Mouse (Mus musculus) lung, postnatal 0 days (tissue): ENCODE results near the gene Bloc1s2. TPM values are rescaled to one million over a fixed set of nuclear protein-coding genes. Genes with fewer than 3 reads are reported as not detected.

Source experiments
- ATAC-seq: fragments of 200-750 bp; cut with Nextera tagmentation; 2 replicates; pipeline ENCODE4 v1.8.0; 2017; ENCODE audit warnings: moderate library complexity
- DNase-seq: peaks from one replicate; pipeline ENCODE4 v3.0.0-alpha.2; 2016; ENCODE audit warnings: low spot score
- H3K27ac ChIP-seq: fragments of 300-500 bp; sonication (generic); 2 replicates; pipeline ENCODE4 v1.5.1; 2014; ENCODE audit warnings: antibody characterized with exemption, mild to moderate bottlenecking, low read length, mixed read lengths
- H3K27me3 ChIP-seq: fragments of 300-500 bp; sonication (generic); replicated peaks from 2 replicates; pipeline ENCODE4 v1.6.1; 2014; ENCODE audit warnings: low read length, mixed read lengths; ENCODE audit not compliant: insufficient read depth
- H3K36me3 ChIP-seq: fragments of 300-500 bp; sonication (generic); 2 replicates; pipeline ENCODE4 v1.6.1; 2014; ENCODE audit warnings: low read length, mixed read lengths; ENCODE audit not compliant: insufficient read depth
- H3K4me1 ChIP-seq: fragments of 300-500 bp; sonication (generic); 2 replicates; pipeline ENCODE4 v1.6.1; 2014; ENCODE audit warnings: antibody characterized with exemption, low read depth, low read length, mixed read lengths; ENCODE audit not compliant: insufficient read depth
- H3K4me2 ChIP-seq: fragments of 300-500 bp; sonication (generic); replicated peaks from 2 replicates; pipeline ENCODE4 v1.6.1; 2014; ENCODE audit warnings: low read depth, mild to moderate bottlenecking, low read length, moderate library complexity, mixed read lengths
- H3K4me3 ChIP-seq: fragments of 300-500 bp; sonication (generic); 2 replicates; pipeline ENCODE4 v1.5.1; 2014; ENCODE audit warnings: low read depth, low read length
- H3K9ac ChIP-seq: fragments of 300-500 bp; sonication (generic); replicated peaks from 2 replicates; pipeline ENCODE4 v1.6.1; 2014; ENCODE audit warnings: low read depth, mild to moderate bottlenecking
- H3K9me3 ChIP-seq: fragments of 300-500 bp; sonication (generic); 2 replicates; pipeline ENCODE4 v1.6.1; 2016; ENCODE audit warnings: low read length, mixed read lengths
- CTCF ChIP-seq: IDR thresholded peaks from 2 replicates; pipeline ENCODE4 v1.5.1; 2016; ENCODE audit warnings: antibody characterized with exemption, mild to moderate bottlenecking
- EP300 ChIP-seq: IDR thresholded peaks from 2 replicates; pipeline ENCODE4 v1.6.1; 2016; ENCODE audit warnings: antibody characterized with exemption, mild to moderate bottlenecking, control low read depth
- WGBS: fragments of 180-500 bp; shearing (Covaris S2); extraction: QIAGEN DNeasy Blood & Tissue Kit; methylation state at CpG from one replicate; pipeline ENCODE4 v1.1.7; 2014; 5-methylcytosine and 5-hydroxymethylcytosine counted together
- polyA plus RNA-seq: library from polyadenylated mRNA; unstranded; fragments of >200 nt; fragmentation: Nextera tagmentation; extraction: Ambion mirVana; gene quantifications from 2 replicates; pipeline ENCODE4 v1.2.1, GENCODE M21; 2015

Gene Bloc1s2
- polyA plus RNA-seq, 1 experiment from 2014 or later = 63.5 TPM

DNA sequence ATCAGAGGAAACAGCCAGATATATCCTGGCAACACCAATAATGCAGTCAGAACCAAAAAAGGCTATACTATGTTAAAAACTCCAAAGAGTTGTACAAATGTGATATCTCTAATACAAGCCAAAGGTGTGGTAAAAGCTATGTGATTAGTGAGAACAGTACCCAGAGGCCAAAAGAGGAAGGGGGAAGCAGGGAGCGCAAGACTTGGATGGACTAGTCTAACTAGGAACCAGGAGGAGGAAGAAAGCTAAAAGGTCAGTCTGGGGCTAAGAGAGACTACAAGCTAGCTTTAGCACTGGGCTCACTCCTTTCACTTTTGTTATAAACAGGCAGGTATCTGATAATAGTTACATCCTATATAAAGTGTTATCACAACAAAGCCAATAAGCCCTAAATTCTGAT is 41.9 kb downstream of the Bloc1s2 start:
- Histone ChIP-seq H3K36me3 (no peaks in the 10 kb centered on the region; the same call in 1 of the 2 replicates), H3K4me1 (peaks cover 10% of the 10 kb centered on the region; the same call in 1 of the 2 replicates), H3K4me2 (no peak overlapping the region), H3K27me3 (no peaks in the 10 kb centered on the region), H3K9ac (no peak overlapping the region), H3K4me3 (no peak overlapping the region), H3K9me3 (no peaks in the 10 kb centered on the region), H3K27ac (no peak overlapping the region)
- TF ChIP-seq CTCF (no peak), EP300 (no peak)
- DNase-seq (no peak), ATAC-seq (no peak)
- WGBS = 92% methylated on average over 1 of the region's 1 CpGs

DNA sequence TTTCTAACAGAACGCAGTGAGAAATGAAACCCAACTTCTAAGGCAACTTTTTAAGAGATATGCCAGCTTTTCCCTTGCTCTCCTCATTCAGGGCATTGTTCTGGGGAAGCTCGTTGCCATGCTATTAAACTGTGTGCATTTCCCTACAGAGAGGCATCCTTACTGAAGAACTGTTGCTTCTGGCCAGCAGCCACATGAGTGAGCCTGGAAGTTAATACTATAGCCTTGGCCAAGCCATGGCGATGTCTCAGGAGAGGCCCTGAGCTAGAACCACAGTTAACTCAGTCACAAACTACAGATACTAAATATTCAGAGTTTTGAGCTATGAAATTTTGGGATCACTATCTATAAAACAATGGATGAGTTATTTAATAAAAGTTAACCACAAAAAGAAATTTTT is 43.2 kb downstream of the Bloc1s2 start:
- TF ChIP-seq CTCF (no peak), EP300 (no peak)
- Histone ChIP-seq H3K36me3 (peaks cover 6% of the 10 kb centered on the region; the same call in 1 of the 2 replicates), H3K27ac (no peak overlapping the region), H3K4me2 (no peak overlapping the region), H3K9me3 (no peaks in the 10 kb centered on the region), H3K4me1 (peaks cover 10% of the 10 kb centered on the region; the same call in 1 of the 2 replicates), H3K4me3 (no peak overlapping the region), H3K27me3 (no peaks in the 10 kb centered on the region), H3K9ac (no peak overlapping the region)
- 67% methylated on average over 3 of the region's 3 CpGs for WGBS
- DNase-seq = no peak
- no peak for ATAC-seq

DNA sequence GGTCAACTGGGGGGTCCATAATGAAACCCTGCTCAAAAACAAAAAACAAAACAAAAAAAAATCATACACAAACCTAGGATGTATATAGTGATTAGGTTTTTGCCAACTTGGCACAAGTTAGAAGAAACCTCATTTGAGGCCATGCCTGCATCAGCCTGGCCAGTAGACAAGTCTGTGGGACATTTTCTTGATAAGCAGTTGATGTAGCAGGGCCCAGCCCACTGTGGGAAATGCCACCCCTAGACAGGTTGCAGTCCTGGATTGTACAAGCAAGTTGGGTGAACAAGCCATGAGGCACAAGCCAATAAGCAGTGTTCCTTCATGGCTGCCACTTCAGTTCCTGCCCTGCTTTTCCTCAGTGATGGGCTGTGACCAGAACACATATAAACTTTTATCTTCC is 45.4 kb downstream of the Bloc1s2 start:
- H3K4me3 ChIP-seq = no peak overlapping the region
- no peak overlapping the region for H3K4me2 ChIP-seq
- H3K9me3 ChIP-seq = no peaks in the 10 kb centered on the region
- TF ChIP-seq CTCF (no peak), EP300 (no peak)
- no peak for DNase-seq
- no peak overlapping the region for H3K27ac ChIP-seq
- H3K4me1 ChIP-seq = peaks cover 2% of the 10 kb centered on the region; the same call in 1 of the 2 replicates
- no peak for ATAC-seq
- no peaks in the 10 kb centered on the region for H3K27me3 ChIP-seq
- H3K9ac ChIP-seq = no peak overlapping the region
- peaks cover 15% of the 10 kb centered on the region; the same call in 1 of the 2 replicates for H3K36me3 ChIP-seq

Other genes with a start within 250 kb of the Bloc1s2 start
- 10.0 and 10.2 TPM in 2 replicates for gene Dnmbp, start 206.3 kb downstream of the Bloc1s2 start, polyA plus RNA-seq
- gene Cpn1, start 159.9 kb downstream of the Bloc1s2 start, polyA plus RNA-seq = 5.0 and 5.1 TPM in 2 replicates
- gene Cyp2c23, start 117.2 kb downstream of the Bloc1s2 start, polyA plus RNA-seq = 0.56 and 0.80 TPM in 2 replicates
- gene Erlin1, start 76.7 kb downstream of the Bloc1s2 start, polyA plus RNA-seq = 22.7 and 26.9 TPM in 2 replicates
- 32.8 and 33.4 TPM in 2 replicates for gene Chuk, start 39.0 kb downstream of the Bloc1s2 start, polyA plus RNA-seq
- 14.2 and 18.5 TPM in 2 replicates for gene Cwf19l1, start 10.6 kb downstream of the Bloc1s2 start, polyA plus RNA-seq
- 0.04 and 0.05 TPM in 2 replicates for gene Pkd2l1, start 46.0 kb upstream of the Bloc1s2 start, polyA plus RNA-seq
- 0.50 and 0.60 TPM in 2 replicates for gene Scd3, start 56.8 kb upstream of the Bloc1s2 start, polyA plus RNA-seq
- gene Scd2, start 147.2 kb upstream of the Bloc1s2 start, polyA plus RNA-seq = 99.3 and 118 TPM in 2 replicates
- gene Scd4, start 186.6 kb upstream of the Bloc1s2 start, polyA plus RNA-seq = 0.53 and 0.60 TPM in 2 replicates